Mouse (Mus musculus) ZHBTc4 (cell line): ENCODE measurements around the gene Gapvd1.
"Not testable (repeated sequence)": the region's sequence is repeated elsewhere in the genome, so short reads cannot be mapped to it uniquely, and the experiment has no call there.

Experiments
- DNase-seq: peaks from one replicate; pipeline ENCODE4 v3.0.0-alpha.2; 2011; ENCODE audit warnings: low read depth, low spot score

Gapvd1 gene

GRCm38 (mm10) chr2:34771368-34772226 is 16.6 kb upstream of the Gapvd1 start, which contains the start of gene Hspa5:
Gene Hspa5, plus strand, starts transcription at chr2:34771970.
- peak; percentile 100 for DNase-seq

DNA sequence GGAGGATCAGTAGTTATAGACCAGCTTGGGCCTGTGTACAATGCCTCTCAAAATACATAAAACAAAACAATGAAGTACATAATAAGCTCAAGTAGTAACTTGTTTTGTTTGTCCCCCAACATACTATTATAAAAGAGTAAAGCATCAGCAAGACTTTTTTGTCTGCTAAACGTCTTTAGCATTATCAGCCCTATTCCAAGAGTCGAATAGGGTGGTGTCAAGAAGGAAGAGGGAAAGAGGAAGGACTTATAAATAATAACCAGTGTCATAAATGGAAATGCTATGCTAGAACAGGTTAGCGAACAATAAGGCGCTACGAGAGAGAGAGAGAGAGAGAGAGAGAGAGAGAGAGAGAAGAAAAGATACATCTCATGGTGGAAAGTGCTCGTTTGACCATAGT is 15.9 kb upstream of the Gapvd1 start:
- no peak for DNase-seq

GRCm38 (mm10) chr2:34770049-34770448 is 15.0 kb upstream of the Gapvd1 start:
- DNase-seq: no peak

- peak; percentile 57 for DNase-seq
Measured at GRCm38 (mm10) chr2:34764801-34765200, 9.8 kb upstream of the Gapvd1 start.

- DNase-seq: no peak
Measured at GRCm38 (mm10) chr2:34762872-34763271, 7.8 kb upstream of the Gapvd1 start.

- no peak for DNase-seq
Measured at GRCm38 (mm10) chr2:34762174-34762573, 7.1 kb upstream of the Gapvd1 start.

GRCm38 (mm10) chr2:34761272-34761671 is 6.2 kb upstream of the Gapvd1 start:
- not testable (repeated sequence) for DNase-seq

- DNase-seq: no peak
Measured at GRCm38 (mm10) chr2:34757341-34757740, 2.3 kb upstream of the Gapvd1 start.

DNA sequence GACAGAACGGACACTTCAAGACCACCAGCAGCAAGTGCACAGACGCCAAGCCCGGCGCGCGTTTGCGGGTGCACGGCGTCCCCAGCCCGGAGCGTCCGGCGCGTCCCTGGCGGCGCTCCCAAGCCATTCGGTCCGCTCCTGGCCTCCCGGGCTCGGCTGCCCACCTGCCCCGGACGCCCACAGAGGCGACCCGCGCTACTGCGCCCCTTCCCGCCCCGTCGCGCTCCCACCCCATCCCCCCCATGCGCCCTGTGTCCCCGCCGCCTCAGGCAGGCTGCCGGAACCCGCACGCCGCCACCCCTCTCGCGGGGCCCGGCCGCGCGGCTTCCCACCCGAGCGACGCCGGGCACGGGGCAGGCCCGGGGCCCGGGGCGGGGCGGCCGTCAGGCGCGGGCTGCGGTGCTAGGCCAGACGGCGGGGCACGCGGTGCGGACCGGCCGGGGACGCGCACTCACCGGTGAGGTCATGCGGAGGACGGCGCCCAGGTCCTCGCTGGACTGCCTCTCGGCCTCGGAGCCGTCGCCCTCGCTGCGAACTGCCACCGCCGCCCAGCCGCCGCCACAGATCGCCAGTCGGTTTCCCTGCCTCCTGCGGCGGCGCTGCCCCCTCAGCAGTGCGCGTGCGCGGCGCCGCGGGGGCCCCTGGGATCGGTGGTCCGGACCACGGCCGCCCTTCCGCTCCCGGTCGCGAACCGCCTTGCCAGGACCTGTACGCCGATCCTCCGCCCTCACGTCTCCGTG is 1.1 kb downstream of the Gapvd1 start:
- peak; percentile 88 for DNase-seq

GRCm38 (mm10) chr2:34750245-34750644 is 4.8 kb downstream of the Gapvd1 start:
- DNase-seq: no peak

DNA sequence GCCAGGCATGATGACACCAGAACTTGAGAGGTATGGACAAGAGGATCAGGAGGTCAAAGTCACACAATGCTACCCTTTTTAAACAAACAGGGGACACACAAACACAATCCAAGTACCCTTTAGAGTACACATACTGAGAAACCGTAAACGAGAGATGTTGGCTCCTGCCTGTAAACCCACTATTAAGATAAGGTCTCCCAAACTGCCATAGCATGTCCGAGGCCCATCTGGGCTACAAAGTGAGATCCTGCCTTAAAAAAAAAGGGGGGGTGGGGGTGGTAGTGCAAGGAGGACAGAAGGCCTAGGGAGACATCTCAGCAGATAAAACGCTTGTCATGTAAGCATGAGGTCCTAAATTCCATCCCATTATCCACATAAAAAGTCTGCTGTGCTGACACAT is 6.6 kb downstream of the Gapvd1 start:
- DNase-seq: no peak

GRCm38 (mm10) chr2:34745673-34746072 is 9.4 kb downstream of the Gapvd1 start:
- no peak for DNase-seq

- no peak for DNase-seq
Measured at GRCm38 (mm10) chr2:34744476-34744875, 10.6 kb downstream of the Gapvd1 start.

DNA sequence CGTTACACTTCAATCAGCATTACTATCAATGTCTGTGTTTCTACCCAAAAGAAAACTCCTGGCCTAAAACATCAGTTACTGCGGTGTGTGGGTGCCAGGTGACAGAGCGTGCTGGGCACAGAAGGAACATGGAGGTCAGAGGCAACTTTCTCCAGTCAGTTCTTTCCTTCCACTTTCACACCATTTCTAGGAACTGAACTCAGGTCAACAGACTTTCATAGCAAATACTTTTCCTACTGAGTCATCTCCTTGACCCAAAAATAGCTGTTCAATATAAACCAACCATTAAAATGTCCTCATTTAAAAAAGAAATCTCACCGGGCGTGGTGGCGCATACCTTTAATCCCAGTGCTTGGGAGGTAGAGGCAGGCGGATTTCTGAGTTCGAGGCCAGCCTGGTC is 12.4 kb downstream of the Gapvd1 start:
- DNase-seq: no peak

- no peak for DNase-seq
Measured at GRCm38 (mm10) chr2:34741390-34742159, 13.5 kb downstream of the Gapvd1 start.

DNA sequence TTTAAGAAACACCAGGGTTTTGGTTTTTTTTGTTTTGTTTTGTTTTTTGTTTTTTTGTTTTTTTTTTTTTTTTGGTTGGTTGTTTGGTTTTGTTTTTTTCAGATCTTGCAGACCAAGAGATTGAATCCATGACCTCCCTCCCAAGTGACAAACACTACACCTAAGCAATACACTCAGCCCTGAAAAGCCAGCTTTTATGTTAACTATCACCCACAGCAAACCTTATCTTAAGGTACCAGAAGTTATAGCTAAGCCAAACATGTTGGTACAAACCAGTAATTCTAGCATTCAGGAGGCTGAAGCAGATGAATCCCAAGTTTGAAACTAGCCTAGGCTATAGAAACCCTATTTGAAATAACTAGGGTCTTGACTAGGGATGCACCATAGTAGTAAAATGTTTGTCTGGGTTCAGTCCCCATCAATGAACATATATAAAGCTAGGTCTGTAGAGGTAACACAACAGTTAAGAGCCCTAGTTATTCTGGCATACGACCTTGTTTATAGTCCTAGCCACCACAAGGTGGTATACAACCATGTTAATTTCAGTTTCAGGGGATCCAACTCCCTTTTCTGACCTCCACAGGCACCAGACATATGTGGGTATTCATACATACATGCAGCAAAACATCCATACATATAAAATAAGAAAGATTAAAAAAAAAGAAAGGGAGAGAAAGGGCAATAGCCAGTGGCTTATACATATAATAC is 15.2 kb downstream of the Gapvd1 start:
- DNase-seq: no peak

- no peak for DNase-seq
Measured at GRCm38 (mm10) chr2:34737911-34738310, 17.1 kb downstream of the Gapvd1 start.

DNA sequence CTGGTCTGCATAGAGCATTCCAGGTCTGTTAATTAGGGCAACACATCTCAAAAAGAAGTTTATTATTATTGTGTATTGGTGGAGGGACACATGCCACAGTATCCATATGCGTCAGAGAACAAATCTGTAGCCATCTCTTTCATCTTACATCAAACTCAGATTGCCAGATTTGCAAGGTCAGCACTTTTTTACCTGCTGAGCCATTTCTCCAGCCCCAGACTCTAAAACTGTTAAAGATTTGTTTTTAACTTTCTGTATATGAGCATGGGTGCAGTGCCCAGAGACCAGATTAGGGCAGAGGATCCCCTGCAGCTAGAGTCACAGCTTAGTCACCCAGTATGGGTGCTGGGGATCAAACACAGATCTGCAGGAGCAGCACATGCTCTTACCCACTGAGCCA is 18.4 kb downstream of the Gapvd1 start:
- no peak for DNase-seq

DNA sequence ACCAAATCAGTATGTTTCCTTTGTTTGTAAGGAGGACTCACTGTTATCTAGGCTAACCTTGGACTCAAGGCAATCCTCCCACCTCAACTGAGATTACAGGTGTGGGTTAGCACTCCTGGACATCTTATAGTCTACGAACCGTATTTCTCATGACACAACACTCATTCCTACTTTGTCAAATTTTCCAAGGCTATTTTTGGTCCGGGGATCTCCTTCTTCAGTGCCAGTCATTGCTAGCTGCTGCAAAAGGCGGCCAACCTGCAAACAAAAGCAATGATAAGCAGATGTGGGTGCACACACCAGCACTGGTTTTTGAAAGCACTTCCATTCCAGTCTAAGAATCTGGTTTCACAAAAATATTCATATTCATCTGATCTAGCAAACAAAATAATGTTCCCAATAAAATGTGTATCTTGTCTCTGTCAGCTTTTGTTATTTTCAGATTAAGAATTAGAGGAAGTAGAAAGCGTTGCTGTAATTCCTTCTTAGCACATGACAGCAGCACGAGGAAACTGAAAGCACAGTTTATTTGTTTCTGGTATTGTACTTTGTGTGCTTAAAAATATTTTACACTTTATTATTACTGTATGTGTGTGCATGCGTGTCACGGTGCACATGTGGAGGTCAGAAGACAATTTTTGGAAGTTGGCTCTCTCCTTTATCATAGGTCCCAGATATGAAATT is 27.8 kb downstream of the Gapvd1 start:
- no peak for DNase-seq

DNA sequence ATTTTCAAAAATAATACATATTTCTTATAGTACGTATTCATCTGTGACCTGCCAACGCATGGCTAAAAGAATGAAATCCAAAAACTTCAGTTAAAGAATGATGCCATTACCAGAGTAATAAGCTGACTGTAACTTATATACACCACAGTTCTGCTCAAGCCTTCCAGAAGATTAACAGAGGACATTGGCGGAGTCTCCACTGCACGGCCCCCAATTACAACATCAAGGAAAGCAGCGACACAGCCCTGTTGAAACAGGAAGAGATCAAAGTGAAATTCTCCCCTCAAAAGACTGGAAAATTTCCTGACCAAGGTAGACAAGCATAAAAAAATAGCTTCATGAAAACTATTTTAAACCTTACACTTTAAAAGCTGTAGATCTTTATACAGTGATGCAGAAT is 29.8 kb downstream of the Gapvd1 start:
- no peak for DNase-seq

DNA sequence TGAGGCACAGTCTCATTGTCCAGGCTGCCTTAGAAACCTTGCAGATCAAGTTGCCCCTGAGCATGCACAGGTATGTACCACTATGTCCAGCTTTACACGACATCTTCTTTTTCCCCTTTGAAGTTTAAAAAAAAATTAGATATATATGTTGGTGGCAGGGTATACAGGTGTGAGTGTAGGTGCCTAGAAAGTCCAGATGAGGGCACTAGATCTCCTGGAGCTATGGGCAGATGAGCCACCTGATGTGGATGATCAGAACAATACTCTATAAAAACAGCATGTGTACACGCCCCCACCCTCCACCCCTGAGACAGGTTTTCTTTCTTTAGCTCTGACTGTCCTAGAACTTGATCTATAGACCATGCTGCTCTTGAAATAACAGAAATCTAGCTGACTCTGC is 36.8 kb downstream of the Gapvd1 start:
- DNase-seq: peak; percentile 13
